9 mouse cellular contexts compared by ENCODE assay signal in the genomic region with DNA sequence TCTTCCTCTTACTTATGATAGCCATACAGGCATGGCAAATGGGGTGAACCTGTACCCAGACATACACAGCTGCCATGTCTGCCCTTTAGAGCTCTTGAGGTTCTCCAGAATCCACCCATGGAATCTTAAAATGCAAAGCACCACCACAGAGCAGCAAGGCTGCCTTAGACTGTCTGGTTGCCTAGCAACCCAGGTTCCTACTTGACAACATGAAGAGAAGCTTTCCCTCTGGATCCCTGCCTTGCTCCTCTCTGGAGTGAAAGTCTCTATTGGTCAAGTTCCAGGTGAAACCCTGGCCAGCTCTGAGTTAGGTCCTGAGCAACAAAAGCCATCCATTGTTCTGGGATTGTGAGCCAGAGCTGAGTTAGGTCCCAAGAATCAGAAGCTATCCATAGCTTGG. TPM values are rescaled to one million over a fixed set of nuclear protein-coding genes. Genes with fewer than 3 reads are reported as not detected.
A peak's percentile ranks its signal among the peaks of the same experiment; 100 is the strongest.
DNase-seq lines count a peak whose midpoint lies in the region; ATAC-seq and TF ChIP-seq lines count a peak whose summit lies in the region.
"Had no signal": no experiment of that assay in that cellular context is flagged by ENCODE, and none has a peak within 500 bp of the region (broad histone marks: within the 10 kb centered on the region; RNA-seq: fewer than 3 reads in every experiment).

No protein-coding gene starts in this region.

- no peak for ATAC-seq in hindbrain, embryonic 14.5 days (ENCODE audit: low FRiP score)
- no peak for ATAC-seq in hindbrain, embryonic 13.5 days (ENCODE audit: low FRiP score)
- peak; percentile 86 for ATAC-seq in forebrain, postnatal 0 days
- no peak for ATAC-seq in liver, embryonic 11.5 days (replicated peaks; ENCODE audit: low FRiP score)

- H3K9me3 ChIP-seq in hindbrain, embryonic 14.5 days (ENCODE audit: control insufficient read depth, low read length): no peaks in the 10 kb centered on the region
- H3K9me3 ChIP-seq in hindbrain, embryonic 13.5 days: no peaks in the 10 kb centered on the region
- H3K9me3 ChIP-seq in forebrain, postnatal 0 days (ENCODE audit: low read length): no peaks in the 10 kb centered on the region
- H3K9me3 ChIP-seq in liver, embryonic 11.5 days (ENCODE audit: control insufficient read depth, low read length): no peaks in the 10 kb centered on the region

- no peak for TF ChIP-seq CTCF in forebrain, postnatal 0 days (IDR thresholded peaks at IDR 0.05; ENCODE audit: low read depth)

- H3K36me3 ChIP-seq in hindbrain, embryonic 14.5 days (replicated peaks; ENCODE audit: control insufficient read depth, insufficient read depth): no peaks in the 10 kb centered on the region
- H3K36me3 ChIP-seq in hindbrain, embryonic 13.5 days: no peaks in the 10 kb centered on the region
- H3K36me3 ChIP-seq in forebrain, postnatal 0 days (ENCODE audit: insufficient read depth): no peaks in the 10 kb centered on the region
- H3K36me3 ChIP-seq in liver, embryonic 11.5 days (ENCODE audit: control insufficient read depth, insufficient read depth, low read length): no peaks in the 10 kb centered on the region

- no peaks in the 10 kb centered on the region for H3K27me3 ChIP-seq in hindbrain, embryonic 14.5 days (ENCODE audit: control insufficient read depth, insufficient read depth, low read length)
- no peaks in the 10 kb centered on the region for H3K27me3 ChIP-seq in hindbrain, embryonic 13.5 days
- no peaks in the 10 kb centered on the region for H3K27me3 ChIP-seq in forebrain, postnatal 0 days (ENCODE audit: insufficient read depth, low read length)
- no peaks in the 10 kb centered on the region for H3K27me3 ChIP-seq in liver, embryonic 11.5 days (replicated peaks; ENCODE audit: control insufficient read depth, insufficient read depth, low read length)

- no peak overlapping the region for H3K4me3 ChIP-seq in hindbrain, embryonic 14.5 days (replicated peaks; ENCODE audit: low read length)
- H3K4me3 ChIP-seq in hindbrain, embryonic 13.5 days: no peak overlapping the region
- no peak overlapping the region for H3K4me3 ChIP-seq in forebrain, postnatal 0 days (ENCODE audit: low read depth, low read length)
- no peak overlapping the region for H3K4me3 ChIP-seq in liver, embryonic 11.5 days (ENCODE audit: low read depth, low read length)

- no peak overlapping the region for H3K9ac ChIP-seq in hindbrain, embryonic 14.5 days
- no peak overlapping the region for H3K9ac ChIP-seq in hindbrain, embryonic 13.5 days
- no peak overlapping the region for H3K9ac ChIP-seq in forebrain, postnatal 0 days
- no peak overlapping the region for H3K9ac ChIP-seq in liver, embryonic 11.5 days (ENCODE audit: low read depth, low read length)

- H3K27ac ChIP-seq in hindbrain, embryonic 14.5 days: peak overlapping the region; percentile 55; the same call in 1 of the 2 replicates
- H3K27ac ChIP-seq in hindbrain, embryonic 13.5 days: no peak overlapping the region
- H3K27ac ChIP-seq in forebrain, postnatal 0 days (ENCODE audit: low read depth, low read length): peak overlapping the region; percentile 73
- H3K27ac ChIP-seq in liver, embryonic 11.5 days (ENCODE audit: low read depth, low read length): no peak overlapping the region

- H3K4me1 ChIP-seq in hindbrain, embryonic 14.5 days (replicated peaks; ENCODE audit: control insufficient read depth, insufficient read depth, low read length): peaks cover 25% of the 10 kb centered on the region
- H3K4me1 ChIP-seq in hindbrain, embryonic 13.5 days (replicated peaks): peaks cover 36% of the 10 kb centered on the region
- peaks cover 30% of the 10 kb centered on the region for H3K4me1 ChIP-seq in forebrain, postnatal 0 days (ENCODE audit: insufficient read depth)
- no peaks in the 10 kb centered on the region for H3K4me1 ChIP-seq in liver, embryonic 11.5 days (replicated peaks; ENCODE audit: control insufficient read depth, insufficient read depth, low read length)

- DNase-seq in hindbrain, embryonic 14.5 days (ENCODE audit: low spot score): no peak
- DNase-seq in forebrain, postnatal 0 days: peak; percentile 84
- DNase-seq in layer of hippocampus, adult 9-11 months: peak; percentile 83
- DNase-seq in right cerebral cortex, adult 2 months (ENCODE audit: low spot score in 2 of 2): peak; percentile 61 to 71
- DNase-seq in adrenal gland, postnatal 36 days: no peak
- DNase-seq in liver, embryonic 11.5 days (ENCODE audit: low spot score): no peak
- DNase-seq: heart, adult 18-20 months; kidney, postnatal 14 days had no signal

- H3K4me2 ChIP-seq in hindbrain, embryonic 14.5 days (replicated peaks): no peak overlapping the region
- no peak overlapping the region for H3K4me2 ChIP-seq in hindbrain, embryonic 13.5 days
- no peak overlapping the region for H3K4me2 ChIP-seq in forebrain, postnatal 0 days (ENCODE audit: low read depth)
- H3K4me2 ChIP-seq in liver, embryonic 11.5 days: no peak overlapping the region

RNA-seq across cellular contexts. Expression of a gene that starts 43.0 kb away (rescaled TPM):
- 136 and 215 TPM in 2 replicates for polyA plus RNA-seq in hindbrain, embryonic 14.5 days (2014; fragmentation: Nextera tagmentation; extraction: Ambion mirVana)
- polyA plus RNA-seq in hindbrain, embryonic 13.5 days (2015; fragmentation: Nextera tagmentation; extraction: Ambion mirVana): 142 and 149 TPM in 2 replicates
- total RNA-seq in forebrain, postnatal 0 days (2014; rRNA removed): 102 and 154 TPM in 2 replicates
- 95.2 and 132 TPM in 2 replicates for polyA plus RNA-seq in forebrain, postnatal 0 days (2015; fragmentation: Nextera tagmentation; extraction: Ambion mirVana)
- total RNA-seq in adrenal gland, postnatal 36 days (2021): 1,000 to 10,000 TPM; 1,100 to 1,109 TPM
- 310 and 407 TPM in 2 replicates for polyA plus RNA-seq in liver, embryonic 11.5 days (2014; fragmentation: Nextera tagmentation; extraction: Ambion mirVana)

Comparison
In these comparisons a context has a peak if more than half of its experiments do, and no peak if none do; other contexts are left out.
1. H3K27ac ChIP-seq: peak in hindbrain, embryonic 14.5 days (single experiment) and forebrain, postnatal 0 days (single experiment); none in hindbrain, embryonic 13.5 days (single experiment) and liver, embryonic 11.5 days (single experiment).
2. DNase-seq: peak in forebrain, postnatal 0 days (single experiment), layer of hippocampus, adult 9-11 months (single experiment) and right cerebral cortex, adult 2 months (2 of 2); none in hindbrain, embryonic 14.5 days (single experiment), adrenal gland, postnatal 36 days (0 of 2) and liver, embryonic 11.5 days (single experiment).